Mouse (Mus musculus) R1 (cell line): ENCODE data around the gene Rev1.

Experiments
- DNase-seq: peaks from one replicate; pipeline ENCODE4 v3.0.0-alpha.2; 2018; ENCODE audit warnings: low read depth, low spot score

Gene Rev1

GRCm38 (mm10) chr1:38129501-38130267 lies at the start of gene Rev1:
TSS of gene Rev1 (minus strand) at chr1:38129801.
- peak; percentile 78 for DNase-seq

- DNase-seq = no peak
Observed at GRCm38 (mm10) chr1:38178929-38179328, 49.3 kb upstream of the Rev1 start.

- no peak for DNase-seq
Observed at GRCm38 (mm10) chr1:38176077-38176476, 46.5 kb upstream of the Rev1 start.

DNA sequence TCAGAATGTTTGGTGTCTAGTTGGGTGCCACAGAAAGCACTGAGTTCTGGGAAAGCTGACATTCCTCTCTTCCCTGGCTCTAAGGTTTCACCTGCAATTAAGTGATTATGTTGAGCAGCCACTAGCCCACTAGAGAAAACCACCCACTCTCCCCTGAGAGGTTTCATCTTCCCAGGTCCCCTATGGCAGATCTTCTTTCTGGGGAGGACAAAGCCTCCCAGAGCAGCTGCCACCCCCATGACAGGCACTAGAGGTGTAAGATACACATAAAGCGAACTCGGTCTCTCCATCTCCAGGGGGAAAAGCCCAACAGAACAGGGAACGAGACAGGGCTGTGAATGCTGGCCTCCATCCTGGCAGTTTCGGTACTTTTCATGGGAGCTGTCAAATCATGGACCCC lies 42.3 kb upstream of the Rev1 start:
- DNase-seq = no peak

GRCm38 (mm10) chr1:38165696-38166095 lies 36.1 kb upstream of the Rev1 start:
- no peak for DNase-seq

- no peak for DNase-seq
Observed at GRCm38 (mm10) chr1:38150086-38150485, 20.5 kb upstream of the Rev1 start.

GRCm38 (mm10) chr1:38146008-38146407 lies 16.4 kb upstream of the Rev1 start:
- DNase-seq = no peak

DNA sequence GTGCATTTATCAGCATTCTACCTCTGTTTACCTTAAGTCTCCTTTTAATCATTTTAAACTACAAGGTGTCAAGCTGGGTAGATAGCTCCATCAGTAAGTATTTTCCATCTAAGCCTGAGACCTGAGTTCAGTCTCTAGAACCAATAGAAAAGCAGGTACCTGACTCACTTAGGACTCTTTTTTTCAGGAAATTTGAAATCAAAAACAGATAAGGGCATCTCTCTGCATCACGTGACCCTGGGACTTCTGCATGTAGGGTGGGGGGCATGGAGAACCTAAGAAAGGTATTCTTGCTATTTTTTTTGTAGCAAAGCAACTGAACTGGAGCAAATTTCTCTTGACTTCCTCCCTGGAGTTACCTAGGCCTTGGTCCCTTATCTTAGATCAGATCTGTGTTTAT lies 11.8 kb upstream of the Rev1 start:
- DNase-seq = no peak

GRCm38 (mm10) chr1:38140911-38141310 lies 11.3 kb upstream of the Rev1 start:
- peak; percentile 31 for DNase-seq

DNA sequence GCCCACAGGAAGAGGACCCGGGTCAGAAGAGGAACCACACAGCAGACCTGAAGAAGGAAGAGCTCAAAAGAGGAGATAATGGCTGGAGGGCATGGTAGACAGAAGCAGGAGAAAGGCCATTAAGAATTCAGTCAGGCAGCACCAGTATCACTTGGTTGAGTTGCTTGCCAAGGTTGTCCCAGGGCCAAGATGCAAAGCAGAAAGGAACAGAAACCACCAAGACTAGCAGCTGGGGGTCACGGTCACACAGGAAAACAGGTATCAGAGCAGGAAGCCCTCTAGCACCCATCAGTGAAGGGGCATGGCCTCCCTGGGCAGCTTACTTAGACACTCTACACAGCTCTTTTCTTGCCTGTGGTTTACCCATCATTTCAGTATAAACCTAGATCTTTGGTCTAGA lies 9.8 kb upstream of the Rev1 start:
- DNase-seq = no peak

DNA sequence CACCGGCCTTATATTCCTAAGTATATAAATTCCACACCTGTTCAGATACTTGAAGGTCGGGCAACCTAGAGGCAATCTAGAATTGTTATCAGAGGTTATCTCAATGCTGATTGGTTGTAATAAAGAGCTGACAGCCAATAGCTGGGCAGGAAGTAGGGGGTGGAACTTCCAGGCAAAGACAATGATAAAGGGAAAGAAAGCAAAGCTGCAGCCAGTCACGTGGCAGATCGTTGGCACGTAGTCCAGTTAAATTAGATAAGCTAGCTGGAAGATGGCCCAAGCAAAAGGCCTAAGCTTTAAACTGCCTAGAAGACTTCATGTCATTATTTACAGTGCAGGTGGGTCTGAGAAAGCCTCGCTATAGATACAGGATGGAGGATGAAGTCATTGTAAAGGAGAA lies 3.3 kb upstream of the Rev1 start:
- peak; percentile 57 for DNase-seq

DNA sequence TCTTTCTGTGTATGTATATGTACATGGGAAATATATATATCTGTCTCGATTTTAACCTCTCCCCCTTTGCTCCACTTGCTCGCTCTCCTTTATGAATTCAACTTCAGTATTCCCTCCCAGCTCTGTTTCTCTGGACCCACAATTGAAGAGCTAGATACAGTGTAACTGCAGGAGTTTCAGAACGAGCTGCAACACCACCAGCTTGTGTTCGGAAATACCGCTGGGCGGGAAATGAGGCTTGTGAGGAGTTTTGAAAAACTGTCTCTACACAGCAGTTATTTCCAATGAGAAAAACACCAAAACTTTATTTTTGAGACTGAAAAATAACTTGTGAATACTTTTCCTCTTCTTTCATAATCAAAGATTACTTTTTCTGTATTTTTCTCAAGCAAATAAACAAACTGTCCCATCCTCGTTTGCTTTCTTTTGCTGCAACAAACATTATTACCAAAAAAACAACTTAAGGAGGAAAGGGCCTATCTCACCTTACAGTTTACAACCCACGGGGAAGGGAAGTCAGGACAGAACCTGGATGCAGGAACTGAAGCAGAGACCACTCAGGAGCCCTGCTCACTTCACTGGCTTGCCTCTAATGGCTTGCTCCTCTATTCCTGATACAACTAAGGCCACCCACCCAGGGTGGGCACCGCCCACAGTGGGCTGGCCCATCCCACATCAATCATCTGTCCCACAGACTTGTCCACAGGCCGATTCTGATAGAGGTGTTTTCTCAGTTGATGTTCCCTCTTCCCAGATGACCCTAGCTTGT lies 1.3 kb upstream of the Rev1 start:
- DNase-seq = peak; percentile 69

- peak; percentile 49 for DNase-seq
Observed at GRCm38 (mm10) chr1:38128919-38129436, 623 bp downstream of the Rev1 start.

- DNase-seq = peak; percentile 23
Observed at GRCm38 (mm10) chr1:38127036-38127435, 2.6 kb downstream of the Rev1 start.

DNA sequence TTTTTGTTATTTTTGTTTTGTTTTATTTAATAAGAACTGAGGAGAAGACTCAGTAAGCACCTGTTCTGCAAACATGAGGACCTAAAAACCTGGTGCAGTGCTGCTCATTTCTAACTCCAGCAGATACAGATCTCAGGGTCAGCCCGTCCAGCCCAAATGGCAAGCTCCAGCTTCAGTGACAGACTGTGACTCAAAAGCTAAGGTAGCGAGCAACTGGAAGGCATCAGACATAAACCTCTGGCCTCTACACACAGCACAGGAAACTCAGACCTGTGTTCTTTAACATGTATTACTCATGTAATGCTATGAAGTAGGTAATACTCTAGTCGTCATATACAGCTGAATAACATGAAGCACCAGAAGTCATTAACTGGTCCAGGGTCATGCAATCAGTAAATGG lies 3.2 kb downstream of the Rev1 start:
- no peak for DNase-seq

DNA sequence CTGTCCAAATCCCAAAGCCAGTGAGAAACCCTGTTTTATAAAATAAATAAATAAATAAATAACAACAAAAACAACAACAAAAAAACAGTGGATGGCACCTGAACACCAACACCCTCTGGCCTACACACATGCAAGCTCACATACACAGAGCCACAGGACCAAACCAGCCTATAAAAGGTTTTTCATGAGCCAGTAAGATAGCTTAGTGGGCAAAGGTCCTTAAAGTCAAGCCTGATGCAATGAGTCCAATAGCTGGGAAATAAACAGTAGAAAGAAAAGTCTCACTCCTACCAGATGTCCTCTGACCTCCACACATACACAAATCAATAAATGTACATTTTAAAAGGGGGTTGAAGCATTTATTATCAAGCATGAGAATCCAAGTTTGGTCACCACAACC lies 5.3 kb downstream of the Rev1 start:
- no peak for DNase-seq

GRCm38 (mm10) chr1:38120877-38121276 lies 8.7 kb downstream of the Rev1 start:
- DNase-seq = no peak

DNA sequence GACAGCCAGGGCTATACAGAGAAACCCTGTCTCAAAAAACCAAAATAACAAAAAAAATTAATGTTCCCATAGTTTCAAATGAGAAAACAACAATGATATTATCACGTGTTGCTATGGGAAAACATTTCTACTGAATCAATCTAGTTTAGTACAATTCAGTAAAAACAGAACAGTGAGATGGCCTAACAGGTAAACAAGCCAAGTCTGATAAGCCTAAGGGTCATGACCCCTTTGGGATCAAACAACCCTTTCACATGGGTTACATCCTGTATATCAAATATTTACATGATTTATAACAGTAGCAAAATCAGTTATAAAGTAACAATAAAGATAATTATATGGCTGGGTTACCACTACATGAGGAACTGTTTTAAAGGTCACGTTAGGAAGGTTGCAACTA lies 11.0 kb downstream of the Rev1 start:
- DNase-seq = no peak

- DNase-seq = peak; percentile 15
Observed at GRCm38 (mm10) chr1:38109786-38110185, 19.8 kb downstream of the Rev1 start.

DNA sequence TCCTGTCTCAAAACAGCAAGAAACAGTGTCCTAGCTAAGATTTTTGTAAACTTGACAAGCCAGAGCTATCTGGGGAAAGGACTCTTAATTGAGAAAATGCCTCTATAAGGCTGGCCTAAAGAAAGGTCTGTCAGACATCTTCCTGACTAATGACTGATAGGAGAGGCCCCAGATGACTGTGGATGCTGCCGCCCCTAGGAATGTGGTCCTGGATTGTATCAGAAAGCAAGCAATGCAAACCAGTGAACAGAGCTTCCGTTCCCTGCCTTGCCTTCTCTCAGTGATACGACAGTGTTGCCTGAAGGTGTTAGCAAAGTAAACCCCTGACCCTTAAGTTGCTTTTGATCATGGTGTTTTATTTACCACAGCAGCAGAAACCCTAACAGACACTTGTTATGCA lies 25.8 kb downstream of the Rev1 start:
- DNase-seq = peak; percentile 15

- no peak for DNase-seq
Observed at GRCm38 (mm10) chr1:38103214-38103613, 26.4 kb downstream of the Rev1 start.

GRCm38 (mm10) chr1:38081316-38081715 lies 48.3 kb downstream of the Rev1 start:
- DNase-seq = no peak

DNA sequence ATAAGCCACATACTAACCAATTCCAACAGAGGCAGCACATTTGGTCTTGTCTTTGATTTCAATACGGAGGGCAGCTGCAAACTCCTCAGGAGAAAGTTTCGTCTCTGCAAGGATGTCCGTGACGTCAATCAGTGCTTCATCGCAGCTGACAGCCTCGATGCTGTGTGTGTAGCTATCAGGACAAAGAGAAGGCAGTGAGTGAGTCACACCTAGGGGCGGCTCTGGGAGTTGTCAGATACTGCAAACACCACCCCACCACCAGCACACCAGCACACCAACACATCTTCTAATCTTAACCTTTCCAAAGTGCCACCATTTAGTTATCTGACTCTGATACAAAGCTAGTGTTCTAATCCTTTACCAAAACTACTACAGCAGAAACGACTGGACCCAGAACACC lies 58.3 kb downstream of the Rev1 start:
- peak; percentile 31 for DNase-seq
